Mouse (Mus musculus): ENCODE measurements at regions not wholly inside any gene's neighbourhood (a gene's known extent, or its start where the extent isn't known, plus 50 kb on each side); places are given as distances from the start of the nearest gene placed in this dataset.

- TF ChIP-seq CTCF (IDR thresholded peaks at IDR 0.05; ENCODE audit: low read depth, low read length) (no peak), POLR2A (IDR thresholded peaks at IDR 0.05; ENCODE audit: borderline replicate concordance, low read depth, low read length) (no peak)
- no peak overlapping the region for H3K27ac ChIP-seq (ENCODE audit: insufficient read depth, low read depth, low read length)
- no peaks in the 10 kb centered on the region for H3K4me1 ChIP-seq (ENCODE audit: control insufficient read depth, insufficient read depth, low read length)
- H3K4me3 ChIP-seq (ENCODE audit: insufficient read depth, low read length): no peak overlapping the region
Observed at GRCm38 (mm10) chr3:35496027-35496824, 257.7 kb upstream of the Atp11b start.

GRCm38 (mm10) chr3:35510314-35510713 is 243.6 kb upstream of the Atp11b start:
- Histone ChIP-seq H3K4me3 (ENCODE audit: insufficient read depth, low read length) (no peak overlapping the region), H3K27ac (ENCODE audit: insufficient read depth, low read depth, low read length) (no peak overlapping the region), H3K4me1 (ENCODE audit: control insufficient read depth, insufficient read depth, low read length) (no peaks in the 10 kb centered on the region)
- TF ChIP-seq POLR2A (IDR thresholded peaks at IDR 0.05; ENCODE audit: borderline replicate concordance, low read depth, low read length): no peak

GRCm38 (mm10) chr3:35516517-35516916 is 237.4 kb upstream of the Atp11b start:
- no peaks in the 10 kb centered on the region for H3K4me1 ChIP-seq (ENCODE audit: control insufficient read depth, insufficient read depth, low read length)
- no peak overlapping the region for H3K27ac ChIP-seq (ENCODE audit: insufficient read depth, low read depth, low read length)
- TF ChIP-seq POLR2A (IDR thresholded peaks at IDR 0.05; ENCODE audit: borderline replicate concordance, low read depth, low read length) (no peak), CTCF (IDR thresholded peaks at IDR 0.05; ENCODE audit: low read depth, low read length) (no peak)
- H3K4me3 ChIP-seq (ENCODE audit: insufficient read depth, low read length): no peak overlapping the region

GRCm38 (mm10) chr3:35520131-35520530 is 233.8 kb upstream of the Atp11b start:
- no peak for TF ChIP-seq POLR2A (IDR thresholded peaks at IDR 0.05; ENCODE audit: borderline replicate concordance, low read depth, low read length)
- TF ChIP-seq CTCF (IDR thresholded peaks at IDR 0.05; ENCODE audit: low read depth, low read length): no peak
- Histone ChIP-seq H3K4me3 (ENCODE audit: insufficient read depth, low read length) (no peak overlapping the region), H3K27ac (ENCODE audit: insufficient read depth, low read depth, low read length) (no peak overlapping the region), H3K4me1 (ENCODE audit: control insufficient read depth, insufficient read depth, low read length) (no peaks in the 10 kb centered on the region)

- Histone ChIP-seq H3K27ac (ENCODE audit: insufficient read depth, low read depth, low read length) (no peak overlapping the region), H3K4me1 (ENCODE audit: control insufficient read depth, insufficient read depth, low read length) (no peaks in the 10 kb centered on the region), H3K4me3 (ENCODE audit: insufficient read depth, low read length) (no peak overlapping the region)
- no peak for TF ChIP-seq CTCF (IDR thresholded peaks at IDR 0.05; ENCODE audit: low read depth, low read length)
- no peak for TF ChIP-seq POLR2A (IDR thresholded peaks at IDR 0.05; ENCODE audit: borderline replicate concordance, low read depth, low read length)
Observed at GRCm38 (mm10) chr3:35547696-35548095, 206.2 kb upstream of the Atp11b start.

- H3K27ac ChIP-seq (ENCODE audit: insufficient read depth, low read depth, low read length): no peak overlapping the region
- no peak overlapping the region for H3K4me3 ChIP-seq (ENCODE audit: insufficient read depth, low read length)
- no peaks in the 10 kb centered on the region for H3K4me1 ChIP-seq (ENCODE audit: control insufficient read depth, insufficient read depth, low read length)
- TF ChIP-seq POLR2A (IDR thresholded peaks at IDR 0.05; ENCODE audit: borderline replicate concordance, low read depth, low read length): no peak
- TF ChIP-seq CTCF (IDR thresholded peaks at IDR 0.05; ENCODE audit: low read depth, low read length): no peak
Observed at GRCm38 (mm10) chr3:35551791-35552190, 202.1 kb upstream of the Atp11b start.

GRCm38 (mm10) chr3:35560425-35560824 is 193.5 kb upstream of the Atp11b start:
- no peak for TF ChIP-seq CTCF (IDR thresholded peaks at IDR 0.05; ENCODE audit: low read depth, low read length)
- no peak for TF ChIP-seq POLR2A (IDR thresholded peaks at IDR 0.05; ENCODE audit: borderline replicate concordance, low read depth, low read length)
- Histone ChIP-seq H3K4me3 (ENCODE audit: insufficient read depth, low read length) (no peak overlapping the region), H3K27ac (ENCODE audit: insufficient read depth, low read depth, low read length) (no peak overlapping the region), H3K4me1 (ENCODE audit: control insufficient read depth, insufficient read depth, low read length) (no peaks in the 10 kb centered on the region)

GRCm38 (mm10) chr3:35574402-35574801 is 179.5 kb upstream of the Atp11b start:
- Histone ChIP-seq H3K4me1 (ENCODE audit: control insufficient read depth, insufficient read depth, low read length) (no peaks in the 10 kb centered on the region), H3K4me3 (ENCODE audit: insufficient read depth, low read length) (no peak overlapping the region), H3K27ac (ENCODE audit: insufficient read depth, low read depth, low read length) (no peak overlapping the region)
- TF ChIP-seq POLR2A (IDR thresholded peaks at IDR 0.05; ENCODE audit: borderline replicate concordance, low read depth, low read length): no peak
- TF ChIP-seq CTCF (IDR thresholded peaks at IDR 0.05; ENCODE audit: low read depth, low read length): no peak

Measured in bone marrow macrophage, adult 2 months (primary cell).